Mouse (Mus musculus): ENCODE data around the gene Spata1.

- no peak for TF ChIP-seq CEBPB (IDR thresholded peaks at IDR 0.05; ENCODE audit: low read depth)
- TF ChIP-seq CTCF (IDR thresholded peaks at IDR 0.05; ENCODE audit: control insufficient read depth, insufficient read depth, insufficient read length), result no peak
Measured at GRCm38 (mm10) chr3:146499431-146500002, at the start of gene Spata1, which contains the start of gene Gng5.
